In genomic region chr5:24169881-24170280, GRCm38 (mm10) we compare ENCODE assay signal across 27 mouse cellular contexts.
"Had no signal": no experiment of that assay in that cellular context is flagged by ENCODE, and none has a peak within 500 bp of the region (broad histone marks: within the 10 kb centered on the region; RNA-seq: fewer than 3 reads in every experiment).

No protein-coding gene starts in this region.

- H3K4me2 ChIP-seq: heart, embryonic 13.5 days; heart, embryonic 15.5 days; hindbrain, embryonic 15.5 days; kidney, embryonic 15.5 days; limb, embryonic 12.5 days; liver, embryonic 11.5 days; liver, embryonic 13.5 days; liver, embryonic 15.5 days had no signal

- H3K4me3 ChIP-seq: heart, embryonic 10.5 days; heart, embryonic 13.5 days; heart, embryonic 15.5 days; hindbrain, embryonic 15.5 days; kidney, embryonic 15.5 days; left cerebral cortex, adult 2 months; limb, embryonic 10.5 days; limb, embryonic 12.5 days; liver, embryonic 13.5 days; liver, embryonic 15.5 days had no signal

- H3K27ac ChIP-seq: heart, embryonic 10.5 days; heart, embryonic 13.5 days; heart, embryonic 15.5 days; hindbrain, embryonic 15.5 days; hindbrain, postnatal 0 days; kidney, embryonic 15.5 days; kidney, postnatal 0 days; left cerebral cortex, adult 2 months; limb, embryonic 10.5 days; limb, embryonic 12.5 days; liver, embryonic 13.5 days; liver, embryonic 15.5 days had no signal

- H3K9ac ChIP-seq: heart, embryonic 13.5 days; heart, embryonic 15.5 days; hindbrain, embryonic 15.5 days; kidney, embryonic 15.5 days; limb, embryonic 12.5 days; liver, embryonic 13.5 days; liver, embryonic 15.5 days; liver, postnatal 0 days had no signal

- ATAC-seq: hindbrain, postnatal 0 days; intestine, embryonic 16.5 days; liver, postnatal 0 days had no signal

- H3K27me3 ChIP-seq: heart, embryonic 13.5 days; heart, embryonic 15.5 days; hindbrain, embryonic 15.5 days; kidney, embryonic 15.5 days; limb, embryonic 12.5 days; liver, embryonic 13.5 days; liver, embryonic 15.5 days had no signal

- H3K9me3 ChIP-seq: heart, embryonic 10.5 days; heart, embryonic 13.5 days; heart, embryonic 15.5 days; hindbrain, embryonic 15.5 days; kidney, embryonic 15.5 days; limb, embryonic 10.5 days; limb, embryonic 12.5 days; liver, embryonic 13.5 days; liver, embryonic 15.5 days had no signal

- DNase-seq: gastrocnemius, postnatal 14 days; gastrocnemius, postnatal 36 days; heart, adult 18-20 months; heart, postnatal 14 days; heart, postnatal 36 days; kidney, adult 11 months; kidney, adult 2 months; kidney, adult 9 months; kidney, postnatal 14 days; kidney, postnatal 36 days; layer of hippocampus, adult 9-11 months; liver; liver, embryonic 13.5 days; liver, postnatal 0 days had no signal
